Mouse (Mus musculus): Measurements from ENCODE around the gene Lhb. TPM values are rescaled to one million over a fixed set of nuclear protein-coding genes. Genes with fewer than 3 reads are reported as not detected.
"Not testable (repeated sequence)": the region's sequence is repeated elsewhere in the genome, so short reads cannot be mapped to it uniquely, and the experiment has no call there.

Gene Lhb
- total RNA-seq (2021), result not detected
- long read RNA-seq, experiment 1, result 0 reads
- long read RNA-seq, experiment 2, result 0 reads

DNA sequence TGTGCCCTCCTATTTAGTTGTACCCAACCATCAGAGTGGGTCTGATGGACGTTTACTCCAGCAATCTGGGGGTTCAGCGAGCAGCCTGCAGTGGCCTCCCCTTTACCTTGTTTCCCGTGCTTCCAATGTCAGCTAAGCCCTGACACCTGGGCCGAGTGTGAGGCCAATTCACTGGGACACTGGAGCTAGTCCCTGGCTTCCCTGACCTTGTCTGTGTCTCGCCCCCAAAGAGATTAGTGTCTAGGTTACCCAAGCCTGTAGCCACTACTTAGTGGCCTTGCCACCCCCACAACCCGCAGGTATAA, at the start of gene Lhb:
Lhb (plus strand) TSS at position 206 of the 305 bp plus-strand sequence.
- DNase-seq (ENCODE audit: low spot score in 2 of 2), result no peak

GRCm38 (mm10) chr7:45372371-45372770, 48.2 kb upstream of the Lhb start:
- DNase-seq (ENCODE audit: low spot score in 2 of 2), result no peak

DNA sequence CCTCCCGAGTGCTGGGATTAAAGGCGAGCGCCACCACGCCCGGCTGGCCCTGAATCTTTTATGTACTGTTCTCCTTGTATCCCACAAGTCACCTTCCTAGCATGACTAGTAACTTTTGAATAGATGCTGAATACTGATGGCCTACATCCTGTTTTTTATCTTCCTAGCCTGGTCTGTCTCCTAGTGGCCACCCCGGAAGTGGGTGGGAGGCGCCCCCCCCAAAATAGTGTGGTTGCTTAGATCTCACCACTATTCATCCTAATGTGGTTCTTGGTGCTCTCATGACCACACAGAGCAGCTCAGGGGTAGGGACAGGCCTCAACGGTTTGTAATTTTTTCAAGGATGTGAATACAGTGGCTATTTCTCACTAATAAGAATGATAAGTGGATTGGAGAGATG, 46.0 kb upstream of the Lhb start:
- no peak for DNase-seq (ENCODE audit: low spot score in 2 of 2)

DNA sequence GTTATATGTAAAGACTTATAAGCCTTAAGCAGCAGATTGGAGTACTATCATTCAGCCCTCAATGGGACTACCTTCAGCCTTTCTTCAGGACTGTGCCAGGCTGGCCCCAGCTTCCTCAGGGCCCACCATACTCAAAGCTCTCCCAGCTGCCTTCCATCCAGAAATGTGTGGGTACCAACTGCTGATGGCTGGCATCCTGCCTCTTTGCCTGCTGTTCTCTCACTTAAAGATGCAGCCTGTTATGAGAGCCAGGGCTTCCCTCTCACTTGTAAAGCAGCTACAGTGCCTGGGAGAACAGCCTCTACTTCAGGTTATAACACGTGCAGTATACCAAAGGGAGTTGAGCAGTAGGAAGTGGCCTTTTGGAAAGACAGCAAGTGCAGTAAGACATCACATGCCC, 44.6 kb upstream of the Lhb start:
- DNase-seq (ENCODE audit: low spot score in 2 of 2), result no peak

GRCm38 (mm10) chr7:45386077-45386476, 34.5 kb upstream of the Lhb start:
- DNase-seq (ENCODE audit: low spot score in 2 of 2), result no peak

DNA sequence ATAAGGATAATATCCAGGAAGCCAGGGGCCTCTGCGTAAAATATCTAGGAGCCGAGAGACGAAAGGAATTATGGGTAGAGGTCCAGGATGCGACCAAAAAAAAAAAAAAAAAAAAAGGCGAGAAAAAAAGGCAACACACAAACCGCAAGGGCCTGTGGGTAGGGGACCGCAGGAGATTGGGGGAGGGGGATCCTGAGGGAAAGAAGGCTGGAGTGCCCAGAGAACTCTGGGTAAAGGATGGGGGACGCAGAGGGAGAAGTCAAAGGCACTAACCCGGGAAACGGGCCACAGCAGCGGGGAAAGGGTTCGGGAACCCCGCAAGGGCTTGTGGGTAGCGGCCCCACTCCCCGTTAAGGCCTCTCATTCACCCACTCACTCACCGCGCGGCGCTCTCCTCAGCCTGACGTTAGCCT, 25.5 kb upstream of the Lhb start:
- no peak for DNase-seq (ENCODE audit: low spot score in 2 of 2)

GRCm38 (mm10) chr7:45395578-45396336, 24.9 kb upstream of the Lhb start, which contains the start of gene Snrnp70:
Snrnp70 (minus strand) TSS chr7:45395742.
- peak; percentile 100 for DNase-seq (ENCODE audit: low spot score in 2 of 2)

GRCm38 (mm10) chr7:45396337-45396775, 24.3 kb upstream of the Lhb start:
- DNase-seq (ENCODE audit: low spot score in 2 of 2), result not testable (repeated sequence)

- DNase-seq (ENCODE audit: low spot score in 2 of 2), result no peak
Measured at GRCm38 (mm10) chr7:45396787-45397186, 23.8 kb upstream of the Lhb start.

- DNase-seq (ENCODE audit: low spot score in 2 of 2), result no peak
Measured at GRCm38 (mm10) chr7:45401521-45402085, 19.0 kb upstream of the Lhb start.

DNA sequence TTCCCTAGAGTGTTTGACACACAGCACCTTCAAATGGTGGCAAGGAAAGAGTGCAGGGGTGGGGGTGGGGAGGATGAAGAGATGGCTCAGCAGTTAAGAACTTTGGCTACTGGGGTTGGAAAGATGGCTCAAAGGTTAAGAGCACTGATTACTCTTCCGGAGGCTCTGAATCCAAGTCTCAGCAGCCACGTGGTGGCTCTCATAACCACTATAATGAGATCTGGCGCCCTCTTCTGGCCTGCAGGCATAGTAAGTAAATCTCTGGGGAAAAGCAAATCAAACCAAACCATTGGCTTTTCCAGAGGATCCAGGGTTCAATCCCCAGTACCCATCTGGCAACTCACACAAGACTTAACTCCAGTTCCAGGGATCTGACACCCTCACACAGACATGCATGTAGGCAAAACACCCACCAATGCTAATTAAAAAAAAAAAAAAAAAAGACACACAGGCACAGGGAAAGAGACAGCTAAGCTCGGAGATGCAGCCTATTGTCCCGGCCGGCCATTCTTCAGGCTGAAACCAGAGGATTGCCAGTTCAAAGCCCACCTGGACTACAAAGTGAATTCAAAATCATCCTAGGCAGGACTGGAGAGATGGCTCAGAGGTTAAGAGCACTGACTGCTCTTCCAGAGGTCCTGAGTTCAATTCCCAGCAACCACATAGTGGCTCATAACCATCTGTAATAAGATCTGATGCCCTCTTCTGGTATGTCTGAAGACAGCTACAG, 16.9 kb upstream of the Lhb start:
- DNase-seq (ENCODE audit: low spot score in 2 of 2), result peak; percentile 33 to 55

DNA sequence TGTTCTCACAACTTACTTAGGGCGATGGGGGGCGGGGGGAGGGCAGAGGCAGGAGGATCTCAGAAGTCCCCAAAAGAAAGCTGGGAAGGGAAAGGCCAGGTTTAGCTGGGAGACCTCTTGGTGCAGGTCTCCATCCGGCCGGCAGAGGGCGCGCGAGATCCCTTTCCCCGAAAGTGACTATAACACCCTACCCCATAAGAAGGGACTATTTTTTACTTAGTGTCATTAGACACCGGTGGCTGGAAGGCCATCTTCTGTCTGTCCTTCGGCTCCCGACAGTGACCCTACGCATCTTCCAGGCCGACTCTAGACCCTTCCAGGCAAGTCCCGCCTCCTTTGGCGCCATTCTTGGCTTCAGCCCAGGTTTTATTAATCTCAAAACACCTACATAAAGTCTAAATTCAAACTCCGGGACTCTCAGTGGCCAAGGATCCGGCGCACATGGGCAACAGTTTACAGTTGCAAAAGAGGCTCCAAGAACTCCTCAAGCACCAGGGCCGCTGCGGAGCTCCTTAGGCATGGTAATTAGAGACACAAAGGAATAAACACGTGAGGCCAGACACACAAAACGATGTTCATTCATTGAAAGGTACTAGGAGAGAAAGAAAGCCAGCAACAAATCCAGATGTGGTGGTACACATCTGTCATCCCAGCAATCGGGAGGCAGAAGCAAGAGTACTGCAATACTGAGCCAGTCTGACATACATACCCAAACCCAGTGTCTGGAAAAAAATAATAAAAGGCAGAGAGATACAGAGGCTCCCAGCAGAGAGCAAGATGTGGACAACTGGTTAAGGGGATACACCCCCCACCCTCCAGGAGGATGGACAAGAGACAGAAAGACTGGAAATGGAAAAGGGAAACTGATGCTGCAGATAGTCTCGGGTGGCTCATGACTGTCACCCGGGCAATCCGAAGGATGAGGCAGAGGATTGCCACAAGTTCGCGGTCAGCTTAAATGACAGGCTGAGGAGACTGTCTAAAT, 15.2 kb upstream of the Lhb start, which contains the start of gene Kcna7:
Kcna7 (plus strand) TSS at position 563 of the 985 bp plus-strand sequence.
- peak; percentile 57 to 78 for DNase-seq (ENCODE audit: low spot score in 2 of 2)

- DNase-seq (ENCODE audit: low spot score in 2 of 2), result no peak
Measured at GRCm38 (mm10) chr7:45406157-45407156, 14.2 kb upstream of the Lhb start.

DNA sequence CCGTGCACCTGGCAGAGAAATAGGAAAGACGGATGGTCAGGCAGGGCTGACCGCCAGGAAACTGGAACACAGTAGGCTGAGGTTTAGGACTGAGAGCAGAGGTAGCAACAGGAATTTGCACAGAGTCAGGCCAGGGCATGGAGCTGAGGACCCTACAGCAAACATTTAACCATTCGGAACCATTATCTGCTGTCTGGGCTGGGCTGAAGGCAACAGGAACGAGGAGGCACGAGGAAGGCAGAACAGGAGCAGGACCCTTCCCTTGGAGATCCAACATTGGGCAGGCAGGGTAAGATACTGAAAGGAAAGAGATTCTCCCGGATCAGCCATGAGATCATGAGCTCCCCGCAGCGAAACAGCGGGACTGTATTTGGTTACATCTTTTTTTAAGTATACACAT, 12.8 kb upstream of the Lhb start:
- DNase-seq (ENCODE audit: low spot score in 2 of 2), result no peak

DNA sequence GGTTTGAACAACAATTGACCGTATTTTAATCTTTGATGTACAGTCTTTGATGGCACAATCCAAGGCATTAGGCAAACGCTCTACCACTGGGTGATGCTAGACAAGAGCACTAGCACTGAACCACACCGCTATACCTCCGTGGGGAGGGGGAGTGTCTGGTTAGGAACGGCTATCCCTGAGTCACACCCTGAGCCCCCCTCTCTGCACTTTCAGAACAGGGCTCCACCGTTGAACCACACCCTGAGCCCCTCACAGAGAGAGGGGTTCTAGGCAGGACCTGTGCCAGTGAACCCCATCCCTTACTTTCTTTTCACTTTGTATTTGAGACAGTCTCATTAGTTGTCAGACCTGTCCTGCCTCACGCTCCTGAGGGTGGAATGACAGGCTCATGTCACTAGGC, 12.3 kb upstream of the Lhb start:
- DNase-seq (ENCODE audit: low spot score in 2 of 2), result no peak

DNA sequence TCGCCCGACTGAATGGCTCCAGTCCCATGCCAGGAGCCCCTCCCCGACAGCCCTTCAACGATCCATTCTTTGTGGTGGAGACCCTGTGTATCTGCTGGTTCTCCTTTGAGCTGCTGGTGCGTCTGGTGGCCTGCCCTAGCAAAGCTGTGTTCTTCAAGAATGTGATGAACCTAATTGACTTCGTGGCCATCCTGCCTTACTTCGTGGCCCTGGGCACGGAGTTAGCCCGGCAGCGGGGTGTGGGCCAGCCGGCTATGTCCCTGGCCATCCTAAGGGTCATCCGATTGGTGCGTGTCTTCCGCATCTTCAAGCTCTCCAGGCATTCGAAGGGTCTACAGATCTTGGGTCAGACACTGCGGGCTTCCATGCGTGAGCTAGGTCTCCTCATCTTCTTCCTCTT, 11.7 kb upstream of the Lhb start:
- DNase-seq (ENCODE audit: low spot score in 2 of 2), result no peak

DNA sequence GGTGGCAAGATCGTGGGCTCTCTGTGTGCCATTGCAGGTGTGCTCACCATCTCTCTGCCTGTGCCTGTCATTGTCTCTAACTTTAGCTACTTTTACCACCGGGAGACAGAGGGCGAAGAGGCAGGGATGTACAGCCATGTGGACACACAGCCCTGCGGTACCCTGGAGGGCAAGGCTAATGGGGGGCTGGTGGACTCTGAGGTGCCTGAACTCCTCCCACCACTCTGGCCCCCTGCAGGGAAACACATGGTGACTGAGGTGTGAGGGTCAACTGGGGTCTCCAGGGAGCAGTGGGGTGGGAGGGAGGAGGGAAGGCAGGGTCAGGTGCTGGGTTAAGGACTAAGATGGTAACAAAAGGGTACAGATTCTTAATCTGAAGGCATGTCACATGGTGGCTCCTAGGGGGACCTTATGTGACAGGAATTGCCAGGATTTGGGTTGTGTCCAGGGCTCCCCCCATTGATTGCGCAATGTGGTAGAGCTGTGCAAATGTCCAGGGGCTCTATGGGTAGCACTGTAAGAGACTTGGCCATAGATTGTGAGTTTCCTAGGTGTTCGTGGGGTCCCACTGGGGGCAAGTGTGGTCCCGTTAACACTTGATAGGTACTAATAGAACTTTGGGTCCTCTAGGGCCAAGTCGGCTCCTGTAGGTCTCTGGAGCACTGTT, 11.0 kb upstream of the Lhb start:
- DNase-seq (ENCODE audit: low spot score in 2 of 2), result no peak

GRCm38 (mm10) chr7:45412421-45412820, 8.2 kb upstream of the Lhb start:
- no peak for DNase-seq (ENCODE audit: low spot score in 2 of 2)

Measured in left cerebral cortex, adult 18-20 months (tissue).